Mouse (Mus musculus) CH12.LX (cell line): ENCODE results near the gene Pdhb. TPM values are rescaled to one million over a fixed set of nuclear protein-coding genes. Genes with fewer than 3 reads are reported as not detected.

ENCODE experiments used
- DNase-seq: peaks from one replicate; pipeline ENCODE4 v3.0.0-alpha.2; 2013; ENCODE audit errors: extremely low read depth
- H3K27ac ChIP-seq: 2 replicates; pipeline ENCODE4 v1.5.1; 2012; ENCODE audit warnings: low read depth, mild to moderate bottlenecking, control low read depth, moderate library complexity; ENCODE audit not compliant: insufficient read depth
- H3K27me3 ChIP-seq: replicated peaks from 2 replicates; pipeline ENCODE3; 2012; ENCODE audit warnings: inconsistent platforms
- H3K36me3 ChIP-seq, 2 experiments: replicated peaks in 1 of 2; 2 replicates each; pipeline versions ENCODE3 to v1.6.1; 2012; ENCODE audit warnings: inconsistent platforms in 1 of 2, low read length in 1 of 2, mild to moderate bottlenecking in 1 of 2, mixed read lengths in 1 of 2, moderate library complexity in 1 of 2; ENCODE audit not compliant: control insufficient read depth in 1 of 2, insufficient read depth in 1 of 2
- H3K4me1 ChIP-seq, 2 experiments: 2 replicates each; pipeline ENCODE4 v1.6.1; 2012; ENCODE audit warnings: inconsistent platforms in 1 of 2, moderate library complexity in 1 of 2; ENCODE audit not compliant: insufficient read depth in 2 of 2, control insufficient read depth in 1 of 2
- H3K4me2 ChIP-seq: 2 replicates; pipeline ENCODE4 v1.6.1; 2012; ENCODE audit warnings: low read depth, mild to moderate bottlenecking, control low read depth; ENCODE audit not compliant: poor library complexity, insufficient read depth, severe bottlenecking
- H3K4me3 ChIP-seq, 3 experiments: fragments of 150-350 bp in 1 of 3; sonication (generic) in 1 of 3; replicated peaks in 1 of 3; 2 replicates each; pipeline versions ENCODE3 to v1.5.1; 2011 to 2012; ENCODE audit warnings: low read depth in 2 of 3, low read length in 2 of 3, mild to moderate bottlenecking in 2 of 3, moderate library complexity in 2 of 3, control low read depth in 1 of 3, improper control_type of control experiment in 1 of 3, inconsistent platforms in 1 of 3, mixed read lengths in 1 of 3; ENCODE audit not compliant: poor library complexity in 1 of 3
- H3K79me2 ChIP-seq: replicated peaks from 2 replicates; pipeline ENCODE4 v1.6.1; 2012; ENCODE audit warnings: mild to moderate bottlenecking, moderate library complexity; ENCODE audit not compliant: control insufficient read depth, poor library complexity, insufficient read depth, severe bottlenecking; ENCODE audit errors: extremely low read depth
- H3K9ac ChIP-seq: 2 replicates; pipeline ENCODE4 v1.6.1; 2012; ENCODE audit warnings: low read depth, mild to moderate bottlenecking, control low read depth, moderate library complexity; ENCODE audit not compliant: insufficient read depth
- H3K9me3 ChIP-seq: replicated peaks from 2 replicates; pipeline ENCODE3; 2012; ENCODE audit warnings: low read length, inconsistent platforms, mixed read lengths
- BHLHE40 ChIP-seq: IDR thresholded peaks from 2 replicates; pipeline ENCODE4 v1.6.1; 2011; ENCODE audit warnings: mild to moderate bottlenecking, low read depth, low read length, improper control_type of control experiment
- CHD1 ChIP-seq: IDR thresholded peaks from 2 replicates; pipeline ENCODE4 v1.6.1; 2012; ENCODE audit warnings: low read depth, low read length, improper control_type of control experiment, inconsistent platforms
- CTCF ChIP-seq, 2 experiments: IDR thresholded peaks in 1 of 2; conservative IDR thresholded peaks in 1 of 2; 2 replicates each; pipeline ENCODE4 v1.5.1; 2011 to 2012; ENCODE audit warnings: low read depth in 2 of 2, low read length in 2 of 2, improper control_type of control experiment in 1 of 2, inconsistent platforms in 1 of 2, mild to moderate bottlenecking in 1 of 2, moderate library complexity in 1 of 2
- EP300 ChIP-seq: IDR thresholded peaks from 2 replicates; pipeline ENCODE4 v1.6.1; 2011; ENCODE audit warnings: low read length, improper control_type of control experiment
- JUND ChIP-seq: conservative IDR thresholded peaks from 2 replicates; pipeline ENCODE4 v1.6.1; 2011; ENCODE audit warnings: low read depth, low read length, improper control_type of control experiment
- MAX ChIP-seq: IDR thresholded peaks from 2 replicates; pipeline ENCODE4 v1.6.1; 2011; ENCODE audit warnings: low read length, improper control_type of control experiment
- MXI1 ChIP-seq: IDR thresholded peaks from 2 replicates; pipeline ENCODE4 v1.6.1; 2011; ENCODE audit warnings: mild to moderate bottlenecking, low read depth, low read length, improper control_type of control experiment
- NRF1 ChIP-seq: IDR thresholded peaks from 2 replicates; pipeline ENCODE4 v1.6.1; 2014; ENCODE audit warnings: low read depth, mild to moderate bottlenecking, inconsistent platforms, low read length, improper control_type of control experiment, moderate library complexity
- PAX5 ChIP-seq: IDR thresholded peaks from 2 replicates; pipeline ENCODE4 v1.6.1; 2012; ENCODE audit warnings: low read length, inconsistent platforms, mixed read lengths
- POLR2A ChIP-seq: IDR thresholded peaks from 2 replicates; pipeline ENCODE4 v1.6.1; 2011; ENCODE audit warnings: low read depth, mild to moderate bottlenecking, improper control_type of control experiment, low read length
- POLR2AphosphoS2 ChIP-seq: IDR thresholded peaks from 2 replicates; pipeline ENCODE4 v1.6.1; 2011; ENCODE audit warnings: low read depth, low read length, improper control_type of control experiment
- SIN3A ChIP-seq: IDR thresholded peaks from 2 replicates; pipeline ENCODE4 v1.6.1; 2012; ENCODE audit warnings: low read length, improper control_type of control experiment, inconsistent platforms
- UBTF ChIP-seq: IDR thresholded peaks from 2 replicates; pipeline ENCODE4 v1.6.1; 2012; ENCODE audit warnings: low read depth, mild to moderate bottlenecking, inconsistent platforms, low read length, improper control_type of control experiment, moderate library complexity
- USF1 ChIP-seq: IDR thresholded peaks from 2 replicates; pipeline ENCODE4 v1.6.1; 2014; ENCODE audit warnings: low read depth, mild to moderate bottlenecking, inconsistent platforms, low read length, improper control_type of control experiment
- ZKSCAN1 ChIP-seq: IDR thresholded peaks from 2 replicates; pipeline ENCODE4 v1.6.1; 2012; ENCODE audit warnings: low read depth, inconsistent platforms, low read length, improper control_type of control experiment, borderline replicate concordance
- ZMIZ1 ChIP-seq: IDR thresholded peaks from 2 replicates; pipeline ENCODE4 v1.6.1; 2012; ENCODE audit warnings: low read depth, mild to moderate bottlenecking, inconsistent platforms, low read length, improper control_type of control experiment
- ZNF384 ChIP-seq: IDR thresholded peaks from 2 replicates; pipeline ENCODE4 v1.6.1; 2012; ENCODE audit warnings: low read depth, low read length, improper control_type of control experiment, inconsistent platforms
- dilution Hi-C: fragments of 300-500 bp; cut with MboI; formaldehyde crosslinking; loops from 2 replicates; pipeline ENCODE4 v1.14.3; 2020; ENCODE audit warnings: low sequenced_read_pairs; ENCODE audit not compliant: extremely low pct_unique_long_range_greater_than_20kb, extremely low pct_ligation_motif_present
- in situ Hi-C: fragments of 300-500 bp; cut with MboI; formaldehyde crosslinking; loops from 3 replicates; pipeline ENCODE4 v1.14.3; 2019; ENCODE audit warnings: low sequenced_read_pairs, low pct_ligation_motif_present, low pct_unique_long_range_greater_than_20kb, mixed read lengths
- polyA plus RNA-seq: library from polyadenylated mRNA; unstranded; fragments of >175 nt; gene quantifications from 2 replicates; pipeline ENCODE4 v1.2.1, GENCODE M21; 2012; ENCODE audit warnings: low read depth; ENCODE audit not compliant: insufficient read length
- total RNA-seq, 2 experiments: library from RNA; depleted of rRNA; stranded (reverse); fragments of 300-350 nt in 1 of 2; fragments of >200 nt in 1 of 2; gene quantifications; 2 replicates each; pipeline ENCODE4 v1.2.3; 2012 to 2014

The Pdhb gene
- total and polyA plus RNA-seq, 3 experiments, result 100 to 205 (median 122) TPM

- H3K4me3 ChIP-seq, result no peak overlapping the region
- dilution Hi-C loops, result no loop called here
- peaks cover 3 to 6% of the 10 kb centered on the region in 2 experiments; a peak in 3 of 4 replicates for H3K4me1 ChIP-seq
- no peaks in the 10 kb centered on the region for H3K79me2 ChIP-seq
- H3K4me2 ChIP-seq, result no peak overlapping the region
- H3K27ac ChIP-seq, result no peak overlapping the region
- TF ChIP-seq MAX (no peak), BHLHE40 (no peak), ZMIZ1 (no peak), PAX5 (no peak), ZNF384 (no peak), UBTF (no peak), JUND (no peak), EP300 (no peak), CHD1 (no peak), POLR2AphosphoS2 (no peak), POLR2A (no peak), USF1 (no peak), MXI1 (no peak), NRF1 (no peak), SIN3A (no peak), ZKSCAN1 (no peak), CTCF (conservative IDR thresholded peaks at IDR 0.05 in 1 of 2, IDR thresholded peaks at IDR 0.05 in 1 of 2; ENCODE audit: low read depth in 2 of 2, low read length in 2 of 2) (no peak)
- H3K9me3 ChIP-seq, result no peaks in the 10 kb centered on the region
- in situ Hi-C loops, result no loop called here
- DNase-seq, result no peak
- no peaks in the 10 kb centered on the region for H3K36me3 ChIP-seq
- H3K9ac ChIP-seq, result no peak overlapping the region
- H3K27me3 ChIP-seq, result no peaks in the 10 kb centered on the region
These were observed 18.6 kb upstream of the Pdhb start for GRCm38 (mm10) chr14:8191331-8191965.

- no peaks in the 10 kb centered on the region for H3K36me3 ChIP-seq
- no peak overlapping the region for H3K27ac ChIP-seq
- in situ Hi-C loops, result no loop called here
- peaks cover 0 to 4% of the 10 kb centered on the region in 2 experiments; a peak in 1 of 4 replicates for H3K4me1 ChIP-seq
- no peak overlapping the region for H3K4me3 ChIP-seq
- peaks cover under 1% of the 10 kb centered on the region for H3K9me3 ChIP-seq
- H3K9ac ChIP-seq, result no peak overlapping the region
- H3K79me2 ChIP-seq, result no peaks in the 10 kb centered on the region
- TF ChIP-seq SIN3A, result no peak
- no peak for DNase-seq
- H3K4me2 ChIP-seq, result no peak overlapping the region
- dilution Hi-C loops, result no loop called here
- H3K27me3 ChIP-seq, result peaks cover 1% of the 10 kb centered on the region
These were observed 17.7 kb upstream of the Pdhb start for GRCm38 (mm10) chr14:8190556-8190955.
